Mouse (Mus musculus): ENCODE measurements at regions not wholly inside any gene's neighbourhood (a gene's known extent, or its start where the extent isn't known, plus 50 kb on each side); places are given as distances from the start of the nearest gene placed in this dataset.

GRCm38 (mm10) chr14:76763539-76763938, 206.8 kb upstream of the Serp2 start:
- no peak for TF ChIP-seq CTCF (IDR thresholded peaks at IDR 0.05; ENCODE audit: low read depth)
- TF ChIP-seq EP300 (optimal IDR thresholded peaks at IDR 0.05): no peak

Measured in stomach, postnatal 0 days (tissue).